ENCODE assay signal across 20 mouse cellular contexts in the genomic region with DNA sequence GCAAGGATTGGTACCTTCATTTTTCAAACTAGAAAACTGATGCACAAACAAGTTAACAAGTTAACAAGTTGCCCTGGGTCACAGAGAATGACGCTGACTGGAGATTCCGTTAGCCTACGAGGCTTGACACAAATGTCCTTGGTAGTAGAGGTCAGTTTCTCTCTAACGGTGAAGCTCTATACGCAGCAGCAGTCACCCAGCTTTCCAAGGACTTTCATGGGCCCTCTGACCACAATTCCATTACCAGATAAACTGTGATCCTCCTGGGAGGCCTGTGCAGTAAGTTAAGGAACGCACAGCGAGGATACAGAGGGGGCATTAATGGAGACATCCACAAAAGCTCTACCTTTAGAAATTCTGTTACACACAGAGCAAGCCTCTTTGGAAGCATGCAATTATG. TPM values are rescaled to one million over a fixed set of nuclear protein-coding genes. Genes with fewer than 3 reads are reported as not detected.
DNase-seq lines count a peak whose midpoint lies in the region; ATAC-seq and TF ChIP-seq lines count a peak whose summit lies in the region.
"Had no signal": no experiment of that assay in that cellular context is flagged by ENCODE, and none has a peak within 500 bp of the region (broad histone marks: within the 10 kb centered on the region; RNA-seq: fewer than 3 reads in every experiment).

No protein-coding gene starts in this region.

- TF ChIP-seq CTCF in kidney, adult 2 months (conservative IDR thresholded peaks at IDR 0.05; ENCODE audit: insufficient read depth, insufficient read length, low read depth, low read length), result no peak

- H3K4me2 ChIP-seq in heart, embryonic 13.5 days, result no peak overlapping the region
- H3K4me2 ChIP-seq: forebrain, embryonic 13.5 days; heart, embryonic 15.5 days; hindbrain, embryonic 13.5 days had no signal

- H3K4me3 ChIP-seq in heart, embryonic 13.5 days, result no peak overlapping the region
- no peak overlapping the region for H3K4me3 ChIP-seq in kidney, adult 2 months (ENCODE audit: insufficient read depth, low read depth, low read length)
- H3K4me3 ChIP-seq: embryonic facial prominence, embryonic 10.5 days; forebrain, embryonic 13.5 days; heart, embryonic 15.5 days; hindbrain, embryonic 13.5 days had no signal

- H3K27me3 ChIP-seq in heart, embryonic 13.5 days (replicated peaks), result no peaks in the 10 kb centered on the region
- no peaks in the 10 kb centered on the region for H3K27me3 ChIP-seq in kidney, adult 2 months (replicated peaks; ENCODE audit: control insufficient read depth, insufficient read depth, low read length)
- H3K27me3 ChIP-seq: CH12.LX; forebrain, embryonic 13.5 days; heart, embryonic 15.5 days; hindbrain, embryonic 13.5 days; Patski had no signal

- DNase-seq in adrenal gland, postnatal 10 days, result peak; percentile 30
- no peak for DNase-seq in adrenal gland, adult 8-10 months
- DNase-seq in heart, adult 9 months (ENCODE audit: low spot score in 2 of 2), result no peak
- DNase-seq in kidney, adult 2 months, result no peak
- no peak for DNase-seq in kidney, postnatal 25 days
- DNase-seq in cerebellum, adult 18-20 months, result no peak
- DNase-seq: cerebellum, adult 2 months; cerebellum, postnatal 10 days; forebrain, postnatal 0 days; gastrocnemius, postnatal 14 days; kidney, adult 11 months had no signal

- no peaks in the 10 kb centered on the region for H3K36me3 ChIP-seq in heart, embryonic 13.5 days
- no peaks in the 10 kb centered on the region for H3K36me3 ChIP-seq in kidney, adult 2 months (ENCODE audit: control insufficient read depth, insufficient read depth, low read length)
- H3K36me3 ChIP-seq: heart, embryonic 15.5 days; hindbrain, embryonic 13.5 days had no signal

- no peak overlapping the region for H3K9ac ChIP-seq in heart, embryonic 13.5 days
- H3K9ac ChIP-seq: forebrain, embryonic 13.5 days; forebrain, postnatal 0 days; heart, embryonic 15.5 days; hindbrain, embryonic 13.5 days had no signal

- H3K4me1 ChIP-seq in heart, embryonic 13.5 days, result peaks cover 10% of the 10 kb centered on the region
- peaks cover 5% of the 10 kb centered on the region; the same call in 1 of the 2 replicates for H3K4me1 ChIP-seq in kidney, adult 2 months (ENCODE audit: control insufficient read depth, insufficient read depth, low read length)
- H3K4me1 ChIP-seq: heart, embryonic 15.5 days had no signal

- ATAC-seq in heart, embryonic 13.5 days (ENCODE audit: extremely low read depth, insufficient number of reproducible peaks, low FRiP score, low TSS enrichment), result no peak
- ATAC-seq: activated CD4-positive, CD25-positive, alpha-beta regulatory T cell, adult 4 months; forebrain, embryonic 13.5 days; forebrain, postnatal 0 days; hindbrain, postnatal 0 days; Patski had no signal

- no peaks in the 10 kb centered on the region for H3K9me3 ChIP-seq in heart, embryonic 13.5 days
- H3K9me3 ChIP-seq: embryonic facial prominence, embryonic 10.5 days; forebrain, embryonic 13.5 days; heart, embryonic 15.5 days; hindbrain, embryonic 13.5 days had no signal

- TF ChIP-seq POLR2A in kidney, adult 2 months (IDR thresholded peaks at IDR 0.05; ENCODE audit: low read depth, low read length), result no peak

- 55% methylated on average over 7 of the region's 7 CpGs for WGBS in heart, embryonic 13.5 days
- 52% methylated on average over 7 of the region's 7 CpGs for WGBS in kidney, adult 2 months

- H3K27ac ChIP-seq in heart, embryonic 13.5 days (replicated peaks), result peak overlapping the region; percentile 63
- H3K27ac ChIP-seq in kidney, adult 2 months (ENCODE audit: insufficient read depth, low read depth, low read length), result 0 out of 2 replicates have a peak overlapping the region, but pooled peaks have one; percentile 41
- H3K27ac ChIP-seq: embryonic facial prominence, embryonic 10.5 days; forebrain, embryonic 13.5 days; heart, embryonic 15.5 days; hindbrain, embryonic 13.5 days; hindbrain, postnatal 0 days had no signal

RNA-seq across cellular contexts. Expression of gene Nlk, which starts 53.4 kb away (rescaled TPM):
- 10 to 100 TPM; 29.1 to 33.5 TPM for total RNA-seq in adrenal gland, postnatal 10 days (2021)
- 10 to 100 TPM; 45.2 to 62.8 (median 54.4) TPM for total RNA-seq in adrenal gland, adult 8-10 months (2022)
- 11.4 and 11.5 TPM in 2 replicates for polyA plus RNA-seq in heart, embryonic 13.5 days (2015; fragmentation: Nextera tagmentation; extraction: Ambion mirVana)
- polyA plus RNA-seq in kidney, adult 2 months (2012; rRNA removed), result 11.7 and 12.1 TPM in 2 replicates
